Mouse (Mus musculus) forebrain, postnatal 0 days (tissue): ENCODE data around the gene Slc47a1. TPM values are rescaled to one million over a fixed set of nuclear protein-coding genes. Genes with fewer than 3 reads are reported as not detected.
"Not testable (repeated sequence)": the region's sequence is repeated elsewhere in the genome, so short reads cannot be mapped to it uniquely, and the experiment has no call there.

ENCODE experiments used
- ATAC-seq: fragments of 200-750 bp; cut with Nextera tagmentation; 2 replicates; pipeline ENCODE4 v1.8.0; 2017; ENCODE audit warnings: mild to moderate bottlenecking, moderate library complexity
- DNase-seq: peaks from one replicate; pipeline ENCODE4 v3.0.0-alpha.2; 2015
- H3K27ac ChIP-seq: fragments of 300-500 bp; sonication (generic); 2 replicates; pipeline ENCODE4 v1.5.1; 2014; ENCODE audit warnings: low read depth, mild to moderate bottlenecking, antibody characterized with exemption, low read length, moderate library complexity, mixed read lengths
- H3K27me3 ChIP-seq: fragments of 300-500 bp; sonication (generic); 2 replicates; pipeline ENCODE4 v1.6.1; 2014; ENCODE audit warnings: mild to moderate bottlenecking, low read length, mixed read lengths; ENCODE audit not compliant: insufficient read depth
- H3K36me3 ChIP-seq: fragments of 300-500 bp; sonication (generic); 2 replicates; pipeline ENCODE4 v1.6.1; 2014; ENCODE audit warnings: mild to moderate bottlenecking, moderate library complexity; ENCODE audit not compliant: insufficient read depth
- H3K4me1 ChIP-seq: fragments of 300-500 bp; sonication (generic); 2 replicates; pipeline ENCODE4 v1.6.1; 2014; ENCODE audit warnings: antibody characterized with exemption; ENCODE audit not compliant: insufficient read depth
- H3K4me2 ChIP-seq: fragments of 300-500 bp; sonication (generic); 2 replicates; pipeline ENCODE4 v1.6.1; 2014; ENCODE audit warnings: low read depth, mild to moderate bottlenecking, moderate library complexity
- H3K4me3 ChIP-seq: fragments of 300-500 bp; sonication (generic); 2 replicates; pipeline ENCODE4 v1.5.1; 2014; ENCODE audit warnings: low read depth, low read length, mixed read lengths
- H3K9ac ChIP-seq: fragments of 300-500 bp; sonication (generic); 2 replicates; pipeline ENCODE4 v1.6.1; 2014; ENCODE audit warnings: mild to moderate bottlenecking
- H3K9me3 ChIP-seq: fragments of 300-500 bp; sonication (generic); 2 replicates; pipeline ENCODE4 v1.6.1; 2016; ENCODE audit warnings: low read length
- CTCF ChIP-seq: sonication (generic); IDR thresholded peaks from 2 replicates; pipeline ENCODE4 v1.5.1; 2016; ENCODE audit warnings: antibody characterized with exemption, control low read depth, low read depth
- WGBS: fragments of 180-500 bp; shearing (Covaris S2); extraction: QIAGEN DNeasy Blood & Tissue Kit; methylation state at CpG from one replicate; pipeline ENCODE4 v1.1.7; 2014; 5-methylcytosine and 5-hydroxymethylcytosine counted together
- polyA plus RNA-seq: library from polyadenylated mRNA; unstranded; fragments of >200 nt; fragmentation: Nextera tagmentation; extraction: Ambion mirVana; gene quantifications from 2 replicates; pipeline ENCODE4 v1.2.1, GENCODE M21; 2015
- total RNA-seq: library from RNA; depleted of rRNA; stranded (reverse); fragments of >200 nt; gene quantifications from 2 replicates; pipeline ENCODE4 v1.2.3, GENCODE M21; 2014; rRNA removed

Gene Slc47a1
- total RNA-seq (1.5 and 2.3 TPM in 2 replicates), polyA plus RNA-seq (0.75 and 1.3 TPM in 2 replicates)

DNA sequence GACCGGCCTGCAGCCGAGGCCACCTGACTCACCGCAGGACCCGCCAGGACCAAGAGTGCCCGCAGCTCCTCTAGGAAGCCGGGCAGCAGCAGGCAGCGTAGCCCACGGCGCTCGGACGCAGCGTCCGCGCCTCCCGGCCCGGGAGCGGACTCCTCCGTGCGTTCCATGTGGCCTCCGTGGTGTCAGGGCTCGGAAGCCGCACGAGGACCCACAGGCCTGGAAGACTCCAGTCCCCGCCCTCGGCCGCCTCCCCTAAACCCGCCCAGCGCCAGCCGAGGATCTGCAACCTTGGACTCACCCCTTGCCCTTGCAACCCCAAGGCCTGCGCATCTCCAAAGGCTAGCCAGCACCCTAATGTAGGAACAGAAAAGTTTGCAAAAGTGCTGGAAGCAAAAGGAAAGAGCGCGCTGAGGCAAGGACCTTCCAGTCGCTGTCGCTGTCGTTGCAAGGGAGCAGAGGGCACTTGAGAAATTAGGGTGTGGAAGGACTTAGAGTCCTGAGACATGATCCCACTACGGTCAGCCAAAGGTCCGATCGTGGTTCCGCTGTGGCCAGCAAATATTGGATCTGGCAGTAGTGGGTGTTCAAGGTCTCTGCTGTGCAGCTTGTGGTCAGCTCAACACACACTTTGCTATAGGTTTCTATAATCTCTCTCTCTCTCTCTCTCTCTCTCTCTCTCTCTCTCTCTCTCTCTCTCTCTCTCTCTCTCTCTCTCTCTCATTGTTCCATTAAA lies at the start of gene Slc47a1:
TSS of gene Slc47a1 (minus strand) at position 465 of the 733 bp plus-strand sequence.
- 16% methylated on average over 39 of the region's 39 CpGs for WGBS

GRCm38 (mm10) chr11:61419253-61419652 lies 41.1 kb upstream of the Slc47a1 start:
- WGBS = 89% methylated on average over 6 of the region's 6 CpGs

More for the DNA sequence above, at the start of gene Slc47a1:
- no peaks in the 10 kb centered on the region for H3K36me3 ChIP-seq
- H3K9ac ChIP-seq = no peak within 1 kb of the TSS
- H3K4me3 ChIP-seq = peak within 1 kb of the TSS; percentile 9; the same call in 1 of the 2 replicates
- ATAC-seq = no peak
- peaks cover 13% of the 10 kb centered on the region for H3K27me3 ChIP-seq
- TF ChIP-seq CTCF = no peak
- H3K4me2 ChIP-seq = peak within 1 kb of the TSS; percentile 32
- no peaks in the 10 kb centered on the region for H3K9me3 ChIP-seq
- H3K27ac ChIP-seq = no peak within 1 kb of the TSS
- no peak for DNase-seq
- H3K4me1 ChIP-seq = no peaks in the 10 kb centered on the region

DNA sequence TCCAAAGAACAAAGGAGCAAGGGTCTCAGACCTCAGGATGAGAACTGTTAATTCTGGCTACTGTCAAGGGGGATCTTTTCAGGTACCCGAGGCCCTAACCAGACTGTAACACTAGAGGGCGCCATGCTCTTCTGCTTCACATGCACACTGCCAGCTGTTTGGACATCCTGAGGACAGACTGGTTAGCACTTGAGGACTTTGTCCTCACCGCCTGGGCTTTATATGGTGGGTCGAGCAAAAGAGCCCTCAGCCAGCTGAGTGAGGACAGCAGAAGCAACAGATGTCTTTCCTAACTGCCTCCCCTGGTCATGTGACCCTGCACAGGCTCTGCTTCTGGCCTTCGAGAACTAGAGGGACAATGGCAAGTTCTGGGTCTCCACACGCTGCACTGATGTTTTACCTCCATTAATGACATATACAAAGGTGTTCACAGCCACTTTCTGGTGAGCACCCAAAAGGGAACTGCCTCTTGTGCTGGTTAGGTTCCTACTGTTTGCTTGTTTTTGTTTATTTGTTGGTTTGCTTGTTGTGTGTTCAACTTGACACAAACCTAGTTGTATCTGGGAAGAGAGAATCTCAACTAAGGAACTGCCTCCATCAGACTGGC lies 39.9 kb upstream of the Slc47a1 start:
- DNase-seq = peak; percentile 87
- ATAC-seq = peak; percentile 69; the same call in 1 of the 2 replicates
- Histone ChIP-seq H3K27ac (no peak overlapping the region), H3K4me1 (no peaks in the 10 kb centered on the region), H3K4me3 (no peak overlapping the region), H3K36me3 (no peaks in the 10 kb centered on the region), H3K27me3 (no peaks in the 10 kb centered on the region), H3K9ac (no peak overlapping the region), H3K4me2 (no peak overlapping the region), H3K9me3 (no peaks in the 10 kb centered on the region)
- WGBS = 26% methylated on average over 6 of the region's 6 CpGs
- peak; percentile 96 for TF ChIP-seq CTCF

More at GRCm38 (mm10) chr11:61419253-61419652, 41.1 kb upstream of the Slc47a1 start:
- TF ChIP-seq CTCF = no peak
- Histone ChIP-seq H3K36me3 (no peaks in the 10 kb centered on the region), H3K9ac (no peak overlapping the region), H3K27me3 (no peaks in the 10 kb centered on the region), H3K27ac (no peak overlapping the region), H3K4me1 (no peaks in the 10 kb centered on the region), H3K9me3 (no peaks in the 10 kb centered on the region), H3K4me2 (no peak overlapping the region), H3K4me3 (no peak overlapping the region)
- ATAC-seq = no peak
- no peak for DNase-seq

DNA sequence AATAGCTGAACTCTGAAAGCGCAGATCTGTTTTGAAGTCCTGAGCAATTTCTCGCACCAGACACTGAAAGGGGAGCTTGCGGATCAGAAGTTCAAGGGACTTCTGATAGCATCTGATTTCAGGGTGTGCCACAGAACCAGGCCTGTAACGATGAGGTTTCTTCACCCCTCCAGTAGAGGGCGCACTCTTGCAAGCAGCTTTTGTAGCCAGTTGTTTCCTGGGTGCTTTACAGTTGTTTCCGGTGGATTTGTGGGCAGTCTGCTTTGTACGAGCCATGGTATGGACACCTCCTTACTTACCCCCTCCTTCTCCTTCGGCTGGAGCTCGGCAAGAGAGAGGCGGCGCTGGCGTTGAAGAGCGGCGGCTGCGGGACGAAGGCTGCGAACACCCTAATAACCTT lies 38.4 kb upstream of the Slc47a1 start:
- not testable (repeated sequence) for H3K27ac ChIP-seq, ATAC-seq, H3K9me3 ChIP-seq, H3K27me3 ChIP-seq, H3K4me1 ChIP-seq, H3K36me3 ChIP-seq, DNase-seq, H3K9ac ChIP-seq, H3K4me3 ChIP-seq, H3K4me2 ChIP-seq
- peak; percentile 46; the same call in 1 of the 2 replicates for TF ChIP-seq CTCF
- 88% methylated on average over 17 of the region's 17 CpGs for WGBS

- ATAC-seq (no peak), DNase-seq (no peak)
- Histone ChIP-seq H3K4me1 (no peaks in the 10 kb centered on the region), H3K9ac (no peak overlapping the region), H3K36me3 (no peaks in the 10 kb centered on the region), H3K4me2 (no peak overlapping the region), H3K27me3 (no peaks in the 10 kb centered on the region), H3K27ac (no peak overlapping the region), H3K4me3 (no peak overlapping the region), H3K9me3 (no peaks in the 10 kb centered on the region)
- TF ChIP-seq CTCF = no peak
- WGBS = 76% methylated on average over 1 of the region's 1 CpGs
Observed at GRCm38 (mm10) chr11:61415444-61415843, 37.3 kb upstream of the Slc47a1 start.

- no peak for ATAC-seq
- H3K27me3 ChIP-seq = no peaks in the 10 kb centered on the region
- H3K9me3 ChIP-seq = no peaks in the 10 kb centered on the region
- DNase-seq = no peak
- peak; percentile 58 for TF ChIP-seq CTCF
- no peaks in the 10 kb centered on the region for H3K4me1 ChIP-seq
- H3K9ac ChIP-seq = no peak overlapping the region
- H3K4me2 ChIP-seq = no peak overlapping the region
- no peak overlapping the region for H3K4me3 ChIP-seq
- H3K36me3 ChIP-seq = no peaks in the 10 kb centered on the region
- 78% methylated on average over 3 of the region's 3 CpGs for WGBS
- H3K27ac ChIP-seq = no peak overlapping the region
Observed at GRCm38 (mm10) chr11:61414560-61414959, 36.4 kb upstream of the Slc47a1 start.

DNA sequence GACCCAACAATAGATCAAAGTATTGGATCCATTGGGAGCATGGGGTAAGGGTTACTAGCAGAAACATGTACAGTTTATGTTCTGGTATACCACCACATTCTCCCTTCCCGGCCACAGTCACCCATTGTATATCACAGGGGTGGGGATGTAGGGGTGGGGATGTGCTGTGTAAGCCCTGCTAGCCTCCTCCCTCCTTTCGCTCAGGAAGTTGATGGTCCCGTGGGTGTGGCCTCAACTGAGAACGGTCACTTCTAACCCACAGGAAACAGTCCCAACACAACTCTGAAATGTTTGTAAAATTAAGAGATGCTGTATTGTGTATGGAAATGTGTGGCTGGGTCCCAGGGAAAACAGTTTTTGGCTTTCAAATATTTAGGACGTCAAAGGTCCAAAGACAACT lies 35.3 kb upstream of the Slc47a1 start:
- TF ChIP-seq CTCF = no peak
- H3K9ac ChIP-seq = no peak overlapping the region
- no peak overlapping the region for H3K27ac ChIP-seq
- no peak overlapping the region for H3K4me3 ChIP-seq
- H3K4me2 ChIP-seq = no peak overlapping the region
- no peak for DNase-seq
- H3K9me3 ChIP-seq = no peaks in the 10 kb centered on the region
- H3K36me3 ChIP-seq = no peaks in the 10 kb centered on the region
- ATAC-seq = no peak
- WGBS = 76% methylated on average over 5 of the region's 5 CpGs
- no peaks in the 10 kb centered on the region for H3K27me3 ChIP-seq
- H3K4me1 ChIP-seq = no peaks in the 10 kb centered on the region
